Mouse (Mus musculus) embryonic facial prominence, embryonic 12.5 days (tissue): Measurements from ENCODE around the gene Serpina3b. TPM values are rescaled to one million over a fixed set of nuclear protein-coding genes. Genes with fewer than 3 reads are reported as not detected.

Source experiments
- ATAC-seq: fragments of 200-750 bp; cut with Nextera tagmentation; 2 replicates; pipeline ENCODE4 v1.8.0; 2017; ENCODE audit not compliant: insufficient number of reproducible peaks, insufficient read depth, low FRiP score, low TSS enrichment
- H3K27ac ChIP-seq: fragments of 300-500 bp; sonication (generic); 2 replicates; pipeline ENCODE4 v1.5.1; 2016; ENCODE audit warnings: mild to moderate bottlenecking
- H3K27me3 ChIP-seq: fragments of 300-500 bp; sonication (generic); 2 replicates; pipeline ENCODE4 v1.6.1; 2016; ENCODE audit warnings: mild to moderate bottlenecking, moderate library complexity
- H3K36me3 ChIP-seq: fragments of 300-500 bp; sonication (generic); 2 replicates; pipeline ENCODE4 v1.6.1; 2016; ENCODE audit warnings: mild to moderate bottlenecking
- H3K4me1 ChIP-seq: fragments of 300-500 bp; sonication (generic); 2 replicates; pipeline ENCODE4 v1.6.1; 2016
- H3K4me2 ChIP-seq: fragments of 300-500 bp; sonication (generic); replicated peaks from 2 replicates; pipeline ENCODE4 v1.6.1; 2016; ENCODE audit warnings: mild to moderate bottlenecking, moderate library complexity
- H3K4me3 ChIP-seq: fragments of 300-500 bp; sonication (generic); 2 replicates; pipeline ENCODE4 v1.5.1; 2016; ENCODE audit warnings: mild to moderate bottlenecking
- H3K9ac ChIP-seq: fragments of 300-500 bp; sonication (generic); 2 replicates; pipeline ENCODE4 v1.6.1; 2016; ENCODE audit warnings: mild to moderate bottlenecking, moderate library complexity
- H3K9me3 ChIP-seq: fragments of 300-500 bp; sonication (generic); 2 replicates; pipeline ENCODE4 v1.6.1; 2016; ENCODE audit warnings: mild to moderate bottlenecking, moderate library complexity
- WGBS: fragments of 180-500 bp; shearing (Covaris S2); methylation state at CpG from one replicate; pipeline ENCODE4 v1.1.7; 2016; 5-methylcytosine and 5-hydroxymethylcytosine counted together
- polyA plus RNA-seq: library from polyadenylated mRNA; unstranded; fragments of >200 nt; fragmentation: Nextera tagmentation; extraction: Ambion mirVana; gene quantifications from 2 replicates; pipeline ENCODE4 v1.2.1, GENCODE M21; 2016

The Serpina3b gene
- polyA plus RNA-seq, 1 experiment from 2014 or later, result not detected

- Histone ChIP-seq H3K27me3 (no peaks in the 10 kb centered on the region), H3K27ac (no peak overlapping the region), H3K4me2 (no peak overlapping the region), H3K4me1 (no peaks in the 10 kb centered on the region), H3K4me3 (no peak overlapping the region), H3K9me3 (no peaks in the 10 kb centered on the region), H3K9ac (no peak overlapping the region), H3K36me3 (no peaks in the 10 kb centered on the region)
- ATAC-seq, result no peak
Observed at GRCm38 (mm10) chr12:104131041-104131440, 3.2 kb downstream of the Serpina3b start.

GRCm38 (mm10) chr12:104138216-104138615 lies 10.4 kb downstream of the Serpina3b start:
- ATAC-seq, result no peak
- H3K36me3 ChIP-seq, result no peaks in the 10 kb centered on the region
- H3K4me2 ChIP-seq, result no peak overlapping the region
- H3K9ac ChIP-seq, result no peak overlapping the region
- no peak overlapping the region for H3K4me3 ChIP-seq
- no peaks in the 10 kb centered on the region for H3K4me1 ChIP-seq
- H3K27me3 ChIP-seq, result no peaks in the 10 kb centered on the region
- no peaks in the 10 kb centered on the region for H3K9me3 ChIP-seq
- WGBS, result 79% methylated on average over 2 of the region's 2 CpGs
- H3K27ac ChIP-seq, result no peak overlapping the region

- H3K4me3 ChIP-seq, result no peak overlapping the region
- no peak overlapping the region for H3K27ac ChIP-seq
- H3K9ac ChIP-seq, result no peak overlapping the region
- H3K36me3 ChIP-seq, result no peaks in the 10 kb centered on the region
- 88% methylated on average over 4 of the region's 4 CpGs for WGBS
- no peaks in the 10 kb centered on the region for H3K4me1 ChIP-seq
- H3K9me3 ChIP-seq, result no peaks in the 10 kb centered on the region
- ATAC-seq, result no peak
- H3K4me2 ChIP-seq, result no peak overlapping the region
- H3K27me3 ChIP-seq, result no peaks in the 10 kb centered on the region
Observed at GRCm38 (mm10) chr12:104140543-104141103, 12.8 kb downstream of the Serpina3b start.

- 80% methylated on average over 1 of the region's 1 CpGs for WGBS
- Histone ChIP-seq H3K27me3 (no peaks in the 10 kb centered on the region), H3K9ac (no peak overlapping the region)
Observed at GRCm38 (mm10) chr12:104141506-104141905, 13.7 kb downstream of the Serpina3b start.

GRCm38 (mm10) chr12:104142427-104142826 lies 14.6 kb downstream of the Serpina3b start:
- no peaks in the 10 kb centered on the region for H3K27me3 ChIP-seq
- no peak overlapping the region for H3K27ac ChIP-seq
- H3K9ac ChIP-seq, result no peak overlapping the region
- H3K9me3 ChIP-seq, result no peaks in the 10 kb centered on the region
- no peaks in the 10 kb centered on the region for H3K4me1 ChIP-seq
- ATAC-seq, result no peak
- 41% methylated on average over 1 of the region's 1 CpGs for WGBS
- no peak overlapping the region for H3K4me2 ChIP-seq
- no peak overlapping the region for H3K4me3 ChIP-seq
- no peaks in the 10 kb centered on the region for H3K36me3 ChIP-seq

More at GRCm38 (mm10) chr12:104141506-104141905, 13.7 kb downstream of the Serpina3b start:
- Histone ChIP-seq H3K4me2 (no peak overlapping the region), H3K27ac (no peak overlapping the region), H3K9me3 (no peaks in the 10 kb centered on the region), H3K4me1 (no peaks in the 10 kb centered on the region), H3K36me3 (no peaks in the 10 kb centered on the region), H3K4me3 (no peak overlapping the region)
- ATAC-seq, result no peak

GRCm38 (mm10) chr12:104143286-104143685 lies 15.5 kb downstream of the Serpina3b start:
- no peak overlapping the region for H3K4me2 ChIP-seq
- H3K27me3 ChIP-seq, result no peaks in the 10 kb centered on the region
- no peaks in the 10 kb centered on the region for H3K4me1 ChIP-seq
- no peak overlapping the region for H3K27ac ChIP-seq
- no peaks in the 10 kb centered on the region for H3K9me3 ChIP-seq
- H3K4me3 ChIP-seq, result no peak overlapping the region
- H3K9ac ChIP-seq, result no peak overlapping the region
- ATAC-seq, result no peak
- WGBS, result 83% methylated on average over 1 of the region's 1 CpGs
- H3K36me3 ChIP-seq, result no peaks in the 10 kb centered on the region

- ATAC-seq, result no peak
- H3K27ac ChIP-seq, result no peak overlapping the region
- whole genome bisulfite sequencing, result 84% methylated on average over 2 of the region's 2 CpGs
Observed at GRCm38 (mm10) chr12:104145571-104145970, 17.8 kb downstream of the Serpina3b start.

GRCm38 (mm10) chr12:104151989-104152388 lies 24.2 kb downstream of the Serpina3b start:
- no peaks in the 10 kb centered on the region for H3K4me1 ChIP-seq
- no peak overlapping the region for H3K4me3 ChIP-seq
- H3K27ac ChIP-seq, result no peak overlapping the region
- 85% methylated on average over 2 of the region's 2 CpGs for WGBS
- H3K9me3 ChIP-seq, result no peaks in the 10 kb centered on the region
- H3K4me2 ChIP-seq, result no peak overlapping the region
- no peaks in the 10 kb centered on the region for H3K36me3 ChIP-seq
- no peaks in the 10 kb centered on the region for H3K27me3 ChIP-seq
- no peak for ATAC-seq
- H3K9ac ChIP-seq, result no peak overlapping the region

More at GRCm38 (mm10) chr12:104145571-104145970, 17.8 kb downstream of the Serpina3b start:
- no peaks in the 10 kb centered on the region for H3K27me3 ChIP-seq
- no peaks in the 10 kb centered on the region for H3K9me3 ChIP-seq
- no peak overlapping the region for H3K9ac ChIP-seq
- H3K36me3 ChIP-seq, result no peaks in the 10 kb centered on the region
- H3K4me2 ChIP-seq, result no peak overlapping the region
- H3K4me3 ChIP-seq, result no peak overlapping the region
- H3K4me1 ChIP-seq, result no peaks in the 10 kb centered on the region

GRCm38 (mm10) chr12:104153041-104153645 lies 25.3 kb downstream of the Serpina3b start:
- Histone ChIP-seq H3K27me3 (no peaks in the 10 kb centered on the region), H3K9ac (no peak overlapping the region), H3K4me1 (no peaks in the 10 kb centered on the region), H3K9me3 (no peaks in the 10 kb centered on the region), H3K4me3 (no peak overlapping the region), H3K36me3 (no peaks in the 10 kb centered on the region), H3K4me2 (no peak overlapping the region), H3K27ac (no peak overlapping the region)
- WGBS, result 76% methylated on average over 3 of the region's 3 CpGs
- ATAC-seq, result no peak

GRCm38 (mm10) chr12:104153656-104154055 lies 25.9 kb downstream of the Serpina3b start, which contains the start of gene Serpina3c:
Gene Serpina3c (minus strand): TSS chr12:104153870.
- 94% methylated on average over 2 of the region's 2 CpGs for WGBS
- no peak for ATAC-seq
- Histone ChIP-seq H3K27ac (no peak within 1 kb of the TSS), H3K4me2 (no peak within 1 kb of the TSS), H3K36me3 (no peaks in the 10 kb centered on the region), H3K9me3 (no peaks in the 10 kb centered on the region), H3K9ac (no peak within 1 kb of the TSS), H3K4me1 (no peaks in the 10 kb centered on the region), H3K4me3 (no peak within 1 kb of the TSS), H3K27me3 (no peaks in the 10 kb centered on the region)

GRCm38 (mm10) chr12:104174747-104175146 lies 47.0 kb downstream of the Serpina3b start:
- Histone ChIP-seq H3K4me2 (no peak overlapping the region), H3K27me3 (no peaks in the 10 kb centered on the region), H3K4me3 (no peak overlapping the region), H3K4me1 (no peaks in the 10 kb centered on the region), H3K27ac (no peak overlapping the region), H3K9ac (no peak overlapping the region), H3K9me3 (no peaks in the 10 kb centered on the region), H3K36me3 (no peaks in the 10 kb centered on the region)
- no peak for ATAC-seq
- 36% methylated on average over 3 of the region's 3 CpGs for WGBS

- Histone ChIP-seq H3K9me3 (no peaks in the 10 kb centered on the region), H3K27ac (no peak overlapping the region), H3K4me3 (no peak overlapping the region), H3K4me2 (no peak overlapping the region), H3K9ac (no peak overlapping the region), H3K27me3 (no peaks in the 10 kb centered on the region), H3K4me1 (no peaks in the 10 kb centered on the region), H3K36me3 (no peaks in the 10 kb centered on the region)
- WGBS, result 78% methylated on average over 3 of the region's 3 CpGs
- no peak for ATAC-seq
Observed at GRCm38 (mm10) chr12:104175636-104176035, 47.8 kb downstream of the Serpina3b start.
